Mouse (Mus musculus) liver, embryonic 11.5 days (tissue): ENCODE measurements at regions not wholly inside any gene's neighbourhood (a gene's known extent, or its start where the extent isn't known, plus 50 kb on each side); places are given as distances from the start of the nearest gene placed in this dataset.

ENCODE experiments used
- ATAC-seq: fragments of 200-750 bp; cut with Nextera tagmentation; replicated peaks from 2 replicates; pipeline ENCODE4 v1.8.0; 2017; ENCODE audit warnings: moderate number of reproducible peaks, mild to moderate bottlenecking, moderate TSS enrichment, moderate library complexity; ENCODE audit not compliant: low FRiP score
- DNase-seq: peaks from one replicate; pipeline ENCODE4 v3.0.0-alpha.2; 2017; ENCODE audit warnings: low spot score
- H3K27ac ChIP-seq: fragments of 300-500 bp; sonication (generic); 2 replicates; pipeline ENCODE4 v1.5.1; 2014; ENCODE audit warnings: mild to moderate bottlenecking, low read depth, low read length, control low read depth
- H3K27me3 ChIP-seq: fragments of 300-500 bp; sonication (generic); replicated peaks from 2 replicates; pipeline ENCODE4 v1.6.1; 2014; ENCODE audit warnings: low read length, mixed read lengths; ENCODE audit not compliant: control insufficient read depth, insufficient read depth
- H3K36me3 ChIP-seq: fragments of 300-500 bp; sonication (generic); 2 replicates; pipeline ENCODE4 v1.6.1; 2014; ENCODE audit warnings: mild to moderate bottlenecking, low read length, moderate library complexity, mixed read lengths; ENCODE audit not compliant: control insufficient read depth, insufficient read depth
- H3K4me1 ChIP-seq: fragments of 300-500 bp; sonication (generic); replicated peaks from 2 replicates; pipeline ENCODE4 v1.6.1; 2014; ENCODE audit warnings: low read length, mixed read lengths; ENCODE audit not compliant: control insufficient read depth, insufficient read depth
- H3K4me2 ChIP-seq: fragments of 300-500 bp; sonication (generic); 2 replicates; pipeline ENCODE4 v1.6.1; 2014; ENCODE audit warnings: mild to moderate bottlenecking, control low read depth, moderate library complexity
- H3K4me3 ChIP-seq: fragments of 300-500 bp; sonication (generic); 2 replicates; pipeline ENCODE4 v1.5.1; 2014; ENCODE audit warnings: low read depth, low read length, control low read depth
- H3K9ac ChIP-seq: fragments of 300-500 bp; sonication (generic); 2 replicates; pipeline ENCODE4 v1.6.1; 2014; ENCODE audit warnings: low read depth, low read length, control low read depth
- H3K9me3 ChIP-seq: fragments of 300-500 bp; sonication (generic); 2 replicates; pipeline ENCODE4 v1.6.1; 2016; ENCODE audit warnings: low read length, inconsistent platforms, mixed read lengths; ENCODE audit not compliant: control insufficient read depth
- WGBS: fragments of 180-500 bp; shearing (Covaris S2); extraction: QIAGEN DNeasy Blood & Tissue Kit; methylation state at CpG from one replicate; pipeline ENCODE4 v1.1.7; 2014; 5-methylcytosine and 5-hydroxymethylcytosine counted together

GRCm38 (mm10) chr4:56305664-56306330 is 434.1 kb upstream of the Gm26657 start:
- 49% methylated on average over 6 of the region's 6 CpGs for WGBS
- no peak for DNase-seq
- Histone ChIP-seq H3K27ac (no peak overlapping the region), H3K4me3 (no peak overlapping the region), H3K27me3 (no peaks in the 10 kb centered on the region), H3K4me1 (no peaks in the 10 kb centered on the region), H3K4me2 (no peak overlapping the region), H3K9ac (no peak overlapping the region), H3K9me3 (no peaks in the 10 kb centered on the region), H3K36me3 (no peaks in the 10 kb centered on the region)
- ATAC-seq: no peak

- 49% methylated on average over 2 of the region's 2 CpGs for WGBS
Observed at GRCm38 (mm10) chr4:56304275-56304674, 435.6 kb upstream of the Gm26657 start.

GRCm38 (mm10) chr4:56287980-56288379 is 451.9 kb upstream of the Gm26657 start:
- WGBS: 81% methylated on average over 2 of the region's 2 CpGs
- no peaks in the 10 kb centered on the region for H3K4me1 ChIP-seq
- H3K27me3 ChIP-seq: no peaks in the 10 kb centered on the region
- DNase-seq (no peak), ATAC-seq (no peak)
- no peak overlapping the region for H3K4me3 ChIP-seq
- H3K9me3 ChIP-seq: no peaks in the 10 kb centered on the region
- no peaks in the 10 kb centered on the region for H3K36me3 ChIP-seq
- no peak overlapping the region for H3K4me2 ChIP-seq
- no peak overlapping the region for H3K27ac ChIP-seq
- no peak overlapping the region for H3K9ac ChIP-seq

More at GRCm38 (mm10) chr4:56304275-56304674, 435.6 kb upstream of the Gm26657 start:
- ATAC-seq (no peak), DNase-seq (no peak)
- H3K4me1 ChIP-seq: no peaks in the 10 kb centered on the region
- H3K36me3 ChIP-seq: no peaks in the 10 kb centered on the region
- no peak overlapping the region for H3K4me2 ChIP-seq
- no peak overlapping the region for H3K9ac ChIP-seq
- H3K9me3 ChIP-seq: no peaks in the 10 kb centered on the region
- no peaks in the 10 kb centered on the region for H3K27me3 ChIP-seq
- H3K4me3 ChIP-seq: no peak overlapping the region
- no peak overlapping the region for H3K27ac ChIP-seq

GRCm38 (mm10) chr4:56284490-56284889 is 455.4 kb upstream of the Gm26657 start:
- no peak for DNase-seq
- H3K4me1 ChIP-seq: no peaks in the 10 kb centered on the region
- no peaks in the 10 kb centered on the region for H3K36me3 ChIP-seq
- no peak overlapping the region for H3K4me3 ChIP-seq
- H3K4me2 ChIP-seq: no peak overlapping the region
- 64% methylated on average over 2 of the region's 2 CpGs for WGBS
- H3K9me3 ChIP-seq: no peaks in the 10 kb centered on the region
- no peak overlapping the region for H3K9ac ChIP-seq
- no peak for ATAC-seq
- no peak overlapping the region for H3K27ac ChIP-seq
- H3K27me3 ChIP-seq: no peaks in the 10 kb centered on the region

- H3K27ac ChIP-seq: no peak overlapping the region
- no peak overlapping the region for H3K9ac ChIP-seq
- no peak overlapping the region for H3K4me2 ChIP-seq
- H3K36me3 ChIP-seq: no peaks in the 10 kb centered on the region
- ATAC-seq: no peak
- H3K4me3 ChIP-seq: no peak overlapping the region
- no peak for DNase-seq
- no peaks in the 10 kb centered on the region for H3K27me3 ChIP-seq
- 80% methylated on average over 3 of the region's 3 CpGs for WGBS
- no peaks in the 10 kb centered on the region for H3K9me3 ChIP-seq
- H3K4me1 ChIP-seq: no peaks in the 10 kb centered on the region
Observed at GRCm38 (mm10) chr4:56275836-56276235, 464.0 kb upstream of the Gm26657 start.

- WGBS: 90% methylated on average over 4 of the region's 4 CpGs
Observed at GRCm38 (mm10) chr4:56271390-56271789, 468.5 kb upstream of the Gm26657 start.

GRCm38 (mm10) chr4:56264626-56265025 is 475.2 kb upstream of the Gm26657 start:
- no peak overlapping the region for H3K4me2 ChIP-seq
- 79% methylated on average over 4 of the region's 4 CpGs for WGBS
- no peaks in the 10 kb centered on the region for H3K36me3 ChIP-seq
- no peaks in the 10 kb centered on the region for H3K27me3 ChIP-seq
- no peak for DNase-seq
- no peak overlapping the region for H3K9ac ChIP-seq
- no peak overlapping the region for H3K4me3 ChIP-seq
- no peaks in the 10 kb centered on the region for H3K9me3 ChIP-seq
- no peaks in the 10 kb centered on the region for H3K4me1 ChIP-seq
- no peak overlapping the region for H3K27ac ChIP-seq
- no peak for ATAC-seq

More at GRCm38 (mm10) chr4:56271390-56271789, 468.5 kb upstream of the Gm26657 start:
- Histone ChIP-seq H3K9ac (no peak overlapping the region), H3K36me3 (no peaks in the 10 kb centered on the region), H3K4me1 (no peaks in the 10 kb centered on the region), H3K27me3 (no peaks in the 10 kb centered on the region), H3K4me3 (no peak overlapping the region), H3K9me3 (no peaks in the 10 kb centered on the region), H3K27ac (no peak overlapping the region), H3K4me2 (no peak overlapping the region)
- ATAC-seq: no peak
- no peak for DNase-seq

GRCm38 (mm10) chr4:56263822-56264221 is 476.0 kb upstream of the Gm26657 start:
- Histone ChIP-seq H3K36me3 (no peaks in the 10 kb centered on the region), H3K9me3 (no peaks in the 10 kb centered on the region), H3K27ac (no peak overlapping the region), H3K4me1 (no peaks in the 10 kb centered on the region), H3K27me3 (no peaks in the 10 kb centered on the region), H3K4me2 (no peak overlapping the region), H3K4me3 (no peak overlapping the region), H3K9ac (no peak overlapping the region)
- DNase-seq (no peak), ATAC-seq (no peak)

- WGBS: 69% methylated on average over 1 of the region's 1 CpGs
- Histone ChIP-seq H3K36me3 (no peaks in the 10 kb centered on the region), H3K9ac (no peak overlapping the region), H3K27ac (no peak overlapping the region), H3K9me3 (no peaks in the 10 kb centered on the region), H3K4me3 (no peak overlapping the region), H3K4me1 (no peaks in the 10 kb centered on the region), H3K4me2 (no peak overlapping the region), H3K27me3 (no peaks in the 10 kb centered on the region)
- no peak for DNase-seq
- ATAC-seq: no peak
Observed at GRCm38 (mm10) chr4:56262589-56262988, 477.3 kb upstream of the Gm26657 start.
